20 mouse cellular contexts compared by ENCODE assay signal in genomic region chr6:106266304-106266703, GRCm38 (mm10).
DNase-seq lines count a peak whose midpoint lies in the region; ATAC-seq lines count a peak whose summit lies in the region.
"Had no signal": no experiment of that assay in that cellular context is flagged by ENCODE, and none has a peak within 500 bp of the region (broad histone marks: within the 10 kb centered on the region; RNA-seq: fewer than 3 reads in every experiment).

No protein-coding gene starts in this region.

- 75% methylated on average over 2 of the region's 2 CpGs for WGBS in forebrain, embryonic 15.5 days
- 77% methylated on average over 2 of the region's 2 CpGs for WGBS in forebrain, embryonic 13.5 days
- 53% methylated on average over 2 of the region's 2 CpGs for WGBS in kidney, embryonic 15.5 days

- H3K27ac ChIP-seq in forebrain, embryonic 15.5 days (replicated peaks): no peak overlapping the region
- no peak overlapping the region for H3K27ac ChIP-seq in forebrain, embryonic 13.5 days
- H3K27ac ChIP-seq in kidney, embryonic 15.5 days: no peak overlapping the region
- H3K27ac ChIP-seq: embryonic facial prominence, embryonic 10.5 days; heart, adult 2 months; heart, embryonic 15.5 days; hindbrain, embryonic 14.5 days had no signal

- DNase-seq in kidney, adult 18-20 months: no peak
- DNase-seq in retina, postnatal 1 day: peak; percentile 4
- DNase-seq in retina, embryonic 14.5 days (ENCODE audit: low spot score): no peak
- DNase-seq: adrenal gland, postnatal 14 days; cerebellum, adult 2 months; cerebellum, postnatal 10 days; gastrocnemius, postnatal 14 days; heart, adult 2 months; heart, postnatal 14 days had no signal

- H3K4me2 ChIP-seq in forebrain, embryonic 15.5 days (replicated peaks): no peak overlapping the region
- no peak overlapping the region for H3K4me2 ChIP-seq in forebrain, embryonic 13.5 days
- no peak overlapping the region for H3K4me2 ChIP-seq in kidney, embryonic 15.5 days
- H3K4me2 ChIP-seq: heart, embryonic 11.5 days; heart, embryonic 15.5 days; hindbrain, embryonic 14.5 days had no signal

- ATAC-seq in forebrain, embryonic 15.5 days (replicated peaks): 0 out of 2 replicates have a peak, but pooled peaks have one; percentile 38
- no peak for ATAC-seq in forebrain, embryonic 13.5 days
- peak; percentile 54 for ATAC-seq in kidney, embryonic 15.5 days (replicated peaks; ENCODE audit: low FRiP score)
- no peak for ATAC-seq in inflammation-experienced regulatory T-cells, adult 6 months
- ATAC-seq: activated CD4-positive, CD25-positive, alpha-beta regulatory T cell, adult 4 months; Patski had no signal

- no peak overlapping the region for H3K4me3 ChIP-seq in forebrain, embryonic 15.5 days
- no peak overlapping the region for H3K4me3 ChIP-seq in forebrain, embryonic 13.5 days
- no peak overlapping the region for H3K4me3 ChIP-seq in kidney, embryonic 15.5 days (replicated peaks)
- H3K4me3 ChIP-seq: embryonic facial prominence, embryonic 10.5 days; heart, adult 2 months; heart, embryonic 15.5 days had no signal

- no peaks in the 10 kb centered on the region for H3K36me3 ChIP-seq in forebrain, embryonic 15.5 days
- H3K36me3 ChIP-seq in forebrain, embryonic 13.5 days (ENCODE audit: poor library complexity, severe bottlenecking): no peaks in the 10 kb centered on the region
- H3K36me3 ChIP-seq in kidney, embryonic 15.5 days: no peaks in the 10 kb centered on the region
- H3K36me3 ChIP-seq: embryonic facial prominence, embryonic 10.5 days; heart, embryonic 15.5 days had no signal

- H3K9me3 ChIP-seq in forebrain, embryonic 15.5 days: no peaks in the 10 kb centered on the region
- no peaks in the 10 kb centered on the region for H3K9me3 ChIP-seq in forebrain, embryonic 13.5 days (replicated peaks)
- no peaks in the 10 kb centered on the region for H3K9me3 ChIP-seq in kidney, embryonic 15.5 days (replicated peaks)
- H3K9me3 ChIP-seq: embryonic facial prominence, embryonic 10.5 days; heart, embryonic 15.5 days had no signal

- H3K9ac ChIP-seq in forebrain, embryonic 15.5 days (replicated peaks): no peak overlapping the region
- H3K9ac ChIP-seq in forebrain, embryonic 13.5 days: no peak overlapping the region
- no peak overlapping the region for H3K9ac ChIP-seq in kidney, embryonic 15.5 days
- H3K9ac ChIP-seq: heart, embryonic 15.5 days; hindbrain, embryonic 14.5 days had no signal

- no peaks in the 10 kb centered on the region for H3K4me1 ChIP-seq in forebrain, embryonic 15.5 days
- no peaks in the 10 kb centered on the region for H3K4me1 ChIP-seq in forebrain, embryonic 13.5 days
- peaks cover 14% of the 10 kb centered on the region for H3K4me1 ChIP-seq in kidney, embryonic 15.5 days
- H3K4me1 ChIP-seq: embryonic facial prominence, embryonic 10.5 days; heart, embryonic 15.5 days had no signal

- no peaks in the 10 kb centered on the region for H3K27me3 ChIP-seq in forebrain, embryonic 15.5 days
- no peaks in the 10 kb centered on the region for H3K27me3 ChIP-seq in forebrain, embryonic 13.5 days
- H3K27me3 ChIP-seq in kidney, embryonic 15.5 days: no peaks in the 10 kb centered on the region
- H3K27me3 ChIP-seq: CH12.LX; heart, embryonic 15.5 days; Patski had no signal

Comparison
In these comparisons a context has a peak if more than half of its experiments do, and no peak if none do; other contexts are left out.
1. ATAC-seq: peak in forebrain, embryonic 15.5 days (single experiment) and kidney, embryonic 15.5 days (single experiment); none in forebrain, embryonic 13.5 days (single experiment) and inflammation-experienced regulatory T-cells, adult 6 months (single experiment).